Mouse (Mus musculus): ENCODE measurements around the gene Il2rb. TPM values are rescaled to one million over a fixed set of nuclear protein-coding genes. Genes with fewer than 3 reads are reported as not detected.

Gene Il2rb
- polyA plus RNA-seq, 1 experiment from 2014 or later: not detected

DNA sequence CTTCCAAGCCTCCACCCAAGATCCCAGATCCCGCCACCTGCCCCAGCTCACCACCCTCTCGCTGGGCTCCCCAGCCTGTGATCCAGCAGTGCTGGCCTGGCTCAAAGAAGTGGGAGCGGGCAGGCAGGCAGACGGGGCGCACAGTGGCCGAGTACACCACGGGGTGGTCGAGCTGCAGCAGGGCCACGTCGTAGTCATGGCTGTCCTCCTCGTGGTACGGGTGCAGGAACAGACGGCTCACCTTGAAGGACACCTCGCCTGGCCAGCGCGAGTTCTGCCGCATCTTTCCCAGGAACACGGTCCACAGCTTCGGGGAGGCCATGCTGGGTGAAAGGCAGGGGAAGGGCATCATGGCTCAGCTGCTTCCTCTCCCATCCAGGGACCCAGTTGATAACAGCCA lies 52.8 kb downstream of the Il2rb start:
- Histone ChIP-seq H3K27ac (ENCODE audit: low read depth, low read length) (no peak overlapping the region), H3K4me2 (no peak overlapping the region), H3K36me3 (ENCODE audit: control insufficient read depth, insufficient read depth, low read length) (no peaks in the 10 kb centered on the region), H3K9me3 (replicated peaks; ENCODE audit: control insufficient read depth, low read length) (no peaks in the 10 kb centered on the region), H3K9ac (ENCODE audit: low read depth, low read length) (no peak overlapping the region), H3K4me1 (ENCODE audit: control insufficient read depth, insufficient read depth, low read length) (peaks cover 20% of the 10 kb centered on the region), H3K4me3 (ENCODE audit: low read depth, low read length) (no peak overlapping the region), H3K27me3 (ENCODE audit: control insufficient read depth, insufficient read depth, low read length) (peaks cover 4% of the 10 kb centered on the region; the same call in 1 of the 2 replicates)
- no peak for ATAC-seq (replicated peaks; ENCODE audit: insufficient number of reproducible peaks, low FRiP score, low TSS enrichment)
- WGBS (ENCODE audit: insufficient replicate concordance): 81% methylated on average over 19 of the region's 19 CpGs

DNA sequence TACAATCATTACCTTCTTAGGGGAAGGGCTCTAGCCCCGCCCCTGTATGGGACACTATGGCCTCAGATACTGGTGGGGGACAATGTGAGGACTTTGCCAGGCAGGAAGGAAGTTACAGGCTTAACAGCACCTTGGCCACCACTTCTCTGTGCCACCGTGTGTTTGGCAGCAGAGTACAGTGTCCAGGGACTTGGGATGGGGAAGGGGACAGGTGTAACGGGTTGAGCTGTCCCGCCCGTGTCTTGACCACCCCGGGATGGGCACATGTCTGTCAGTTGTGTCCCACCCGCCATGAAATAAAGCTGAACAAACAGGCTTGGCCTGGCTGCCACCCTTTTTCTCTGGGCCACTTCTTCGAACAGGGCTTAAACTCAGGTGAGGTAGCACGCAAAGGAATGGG lies 56.1 kb downstream of the Il2rb start:
- Histone ChIP-seq H3K9ac (ENCODE audit: low read depth, low read length) (no peak overlapping the region), H3K4me2 (no peak overlapping the region), H3K27me3 (ENCODE audit: control insufficient read depth, insufficient read depth, low read length) (peaks cover 10% of the 10 kb centered on the region), H3K36me3 (ENCODE audit: control insufficient read depth, insufficient read depth, low read length) (no peaks in the 10 kb centered on the region), H3K27ac (ENCODE audit: low read depth, low read length) (no peak overlapping the region), H3K4me3 (ENCODE audit: low read depth, low read length) (no peak overlapping the region), H3K4me1 (ENCODE audit: control insufficient read depth, insufficient read depth, low read length) (peaks cover 27% of the 10 kb centered on the region), H3K9me3 (replicated peaks; ENCODE audit: control insufficient read depth, low read length) (no peaks in the 10 kb centered on the region)
- WGBS (ENCODE audit: insufficient replicate concordance): 64% methylated on average over 9 of the region's 9 CpGs
- no peak for ATAC-seq (replicated peaks; ENCODE audit: insufficient number of reproducible peaks, low FRiP score, low TSS enrichment)

DNA sequence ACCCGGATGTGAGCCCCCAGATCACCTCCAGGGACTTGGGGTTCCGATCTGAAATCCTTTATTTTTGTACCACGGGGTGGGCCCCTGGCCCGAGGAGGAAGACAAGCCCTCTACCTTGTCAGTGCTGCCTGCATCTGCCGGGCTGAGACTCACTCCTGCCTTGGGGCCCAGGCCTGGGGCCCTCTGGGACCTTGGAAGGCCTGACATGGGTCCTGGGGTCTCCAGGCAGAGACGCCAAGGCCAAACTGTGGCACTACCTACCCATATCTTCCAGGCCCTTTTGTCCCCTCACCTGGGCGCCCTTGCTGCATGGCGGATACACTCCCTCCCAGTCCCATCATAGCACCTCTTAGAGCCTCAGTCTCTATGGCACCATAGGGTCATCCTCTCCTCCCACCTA lies 56.6 kb downstream of the Il2rb start:
- ATAC-seq (replicated peaks; ENCODE audit: insufficient number of reproducible peaks, low FRiP score, low TSS enrichment): no peak
- Histone ChIP-seq H3K27ac (ENCODE audit: low read depth, low read length) (no peak overlapping the region), H3K9me3 (replicated peaks; ENCODE audit: control insufficient read depth, low read length) (no peaks in the 10 kb centered on the region), H3K27me3 (ENCODE audit: control insufficient read depth, insufficient read depth, low read length) (peaks cover 10% of the 10 kb centered on the region), H3K36me3 (ENCODE audit: control insufficient read depth, insufficient read depth, low read length) (no peaks in the 10 kb centered on the region), H3K4me1 (ENCODE audit: control insufficient read depth, insufficient read depth, low read length) (peaks cover 23% of the 10 kb centered on the region), H3K9ac (ENCODE audit: low read depth, low read length) (no peak overlapping the region), H3K4me3 (ENCODE audit: low read depth, low read length) (no peak overlapping the region), H3K4me2 (no peak overlapping the region)
- WGBS (ENCODE audit: insufficient replicate concordance): 57% methylated on average over 8 of the region's 8 CpGs

DNA sequence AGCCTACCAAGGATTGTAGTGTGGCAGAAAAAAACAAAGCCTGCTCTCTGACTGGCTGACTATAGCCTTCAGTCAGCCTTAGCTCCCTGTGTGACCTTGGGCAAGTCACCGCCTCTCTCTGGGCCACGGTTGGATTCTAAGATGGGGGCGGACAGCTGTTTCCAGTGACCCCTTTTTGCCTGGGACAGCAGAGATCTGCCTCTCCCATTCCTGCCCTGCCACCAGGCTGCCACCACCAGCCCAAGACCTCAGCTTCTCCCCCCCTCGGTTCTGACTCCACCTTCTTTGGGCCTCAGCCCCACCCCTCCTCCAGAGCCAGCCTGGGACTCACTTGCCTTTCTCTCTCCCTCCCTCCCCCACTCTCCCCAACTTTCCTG lies 57.1 kb downstream of the Il2rb start:
- peaks cover 22% of the 10 kb centered on the region for H3K4me1 ChIP-seq (ENCODE audit: control insufficient read depth, insufficient read depth, low read length)
- no peak overlapping the region for H3K9ac ChIP-seq (ENCODE audit: low read depth, low read length)
- peaks cover 6% of the 10 kb centered on the region for H3K27me3 ChIP-seq (ENCODE audit: control insufficient read depth, insufficient read depth, low read length)
- H3K9me3 ChIP-seq (replicated peaks; ENCODE audit: control insufficient read depth, low read length): no peaks in the 10 kb centered on the region
- no peak overlapping the region for H3K4me3 ChIP-seq (ENCODE audit: low read depth, low read length)
- H3K36me3 ChIP-seq (ENCODE audit: control insufficient read depth, insufficient read depth, low read length): no peaks in the 10 kb centered on the region
- no peak for ATAC-seq (replicated peaks; ENCODE audit: insufficient number of reproducible peaks, low FRiP score, low TSS enrichment)
- 48% methylated on average over 4 of the region's 4 CpGs for WGBS (ENCODE audit: insufficient replicate concordance)
- no peak overlapping the region for H3K4me2 ChIP-seq
- no peak overlapping the region; the same call in 1 of the 2 replicates for H3K27ac ChIP-seq (ENCODE audit: low read depth, low read length)

DNA sequence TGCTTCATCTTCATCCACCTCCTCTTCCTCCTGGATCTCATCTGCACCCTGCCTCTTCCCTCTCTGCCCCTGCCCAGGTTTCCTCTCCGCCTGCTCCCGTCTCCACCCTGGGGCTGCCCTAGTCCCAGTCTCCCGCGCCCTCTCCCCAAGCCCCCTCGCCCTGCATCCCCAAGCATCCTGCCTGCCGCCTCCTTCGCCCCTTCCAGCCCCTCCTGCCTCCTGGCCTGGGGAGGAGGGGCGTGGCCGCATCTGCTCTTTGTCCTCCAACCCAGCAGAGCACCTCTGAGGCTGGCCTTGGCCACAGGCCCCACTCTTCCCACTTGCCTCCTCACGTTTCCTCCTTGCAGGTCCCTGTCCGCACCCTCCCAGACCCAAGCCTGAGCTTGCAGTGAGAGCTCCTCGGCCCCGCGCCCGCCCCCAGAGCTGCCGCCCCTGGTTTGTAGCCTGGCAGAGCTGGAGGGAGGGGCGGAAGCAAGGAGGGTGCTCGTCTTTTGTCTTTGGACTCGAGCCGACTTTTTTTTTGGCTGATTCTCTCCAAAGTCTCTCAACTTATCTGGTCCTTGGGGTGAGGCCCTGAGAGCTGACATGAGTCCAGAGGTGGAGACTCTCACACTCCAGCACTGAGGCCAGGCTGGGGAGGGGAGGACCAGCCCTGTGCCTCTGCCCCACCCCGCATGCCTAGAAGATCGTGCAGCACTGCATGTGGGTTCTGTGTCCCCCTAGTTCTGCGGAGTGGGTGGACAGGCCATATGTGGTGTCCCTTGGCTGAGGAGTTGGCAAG lies 57.6 kb downstream of the Il2rb start:
- Histone ChIP-seq H3K9me3 (replicated peaks; ENCODE audit: control insufficient read depth, low read length) (no peaks in the 10 kb centered on the region), H3K36me3 (ENCODE audit: control insufficient read depth, insufficient read depth, low read length) (no peaks in the 10 kb centered on the region), H3K4me2 (peak overlapping the region; percentile 58), H3K27ac (ENCODE audit: low read depth, low read length) (peak overlapping the region; percentile 54), H3K4me1 (ENCODE audit: control insufficient read depth, insufficient read depth, low read length) (peaks cover 22% of the 10 kb centered on the region), H3K27me3 (ENCODE audit: control insufficient read depth, insufficient read depth, low read length) (peaks cover 6% of the 10 kb centered on the region), H3K4me3 (ENCODE audit: low read depth, low read length) (peak overlapping the region; percentile 20), H3K9ac (ENCODE audit: low read depth, low read length) (peak overlapping the region; percentile 50; the same call in 1 of the 2 replicates)
- WGBS (ENCODE audit: insufficient replicate concordance): 21% methylated on average over 23 of the region's 23 CpGs
- no peak; the same call in 1 of the 2 replicates for ATAC-seq (replicated peaks; ENCODE audit: insufficient number of reproducible peaks, low FRiP score, low TSS enrichment)

DNA sequence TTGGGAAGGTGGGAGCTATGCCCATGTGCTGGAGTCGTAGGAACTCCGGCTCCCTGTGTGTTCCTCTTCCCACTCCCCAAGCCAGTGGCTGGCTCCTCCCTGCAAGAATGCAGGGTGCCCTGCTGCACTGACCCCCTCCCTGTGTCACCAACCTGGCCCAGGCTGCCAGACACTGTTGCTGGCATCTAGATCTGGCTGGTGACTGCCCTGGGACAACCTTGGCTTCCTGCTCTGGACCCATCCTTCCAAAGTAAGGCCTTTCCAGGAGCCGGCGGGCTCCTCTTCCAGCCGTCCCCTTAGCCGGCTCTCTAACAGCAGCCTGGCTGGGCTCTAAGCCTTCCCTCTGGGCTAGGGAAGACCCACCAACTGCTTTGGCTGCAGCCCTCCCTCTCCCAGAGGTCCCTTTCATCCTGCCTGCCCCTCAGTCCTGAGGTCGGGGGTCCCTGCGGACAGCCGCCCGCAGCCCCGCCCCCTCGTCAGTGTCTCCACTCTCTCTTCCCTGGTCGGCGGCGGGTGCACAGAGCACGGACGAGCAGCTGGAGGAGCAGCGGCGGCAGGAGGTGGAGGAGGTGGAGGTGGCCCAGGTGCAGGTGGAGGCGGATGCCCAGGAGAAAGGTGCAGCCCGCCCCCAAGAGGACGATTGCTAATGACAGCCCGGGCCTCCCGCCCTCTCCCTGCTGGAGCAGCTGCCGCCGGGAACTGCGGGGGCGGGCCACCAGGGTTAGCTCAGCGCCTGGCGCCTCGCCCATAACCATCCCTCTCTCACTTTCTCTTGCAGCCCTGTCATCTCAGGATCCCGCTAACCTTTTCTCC lies 58.5 kb downstream of the Il2rb start:
- H3K4me2 ChIP-seq: peak overlapping the region; percentile 58

DNA sequence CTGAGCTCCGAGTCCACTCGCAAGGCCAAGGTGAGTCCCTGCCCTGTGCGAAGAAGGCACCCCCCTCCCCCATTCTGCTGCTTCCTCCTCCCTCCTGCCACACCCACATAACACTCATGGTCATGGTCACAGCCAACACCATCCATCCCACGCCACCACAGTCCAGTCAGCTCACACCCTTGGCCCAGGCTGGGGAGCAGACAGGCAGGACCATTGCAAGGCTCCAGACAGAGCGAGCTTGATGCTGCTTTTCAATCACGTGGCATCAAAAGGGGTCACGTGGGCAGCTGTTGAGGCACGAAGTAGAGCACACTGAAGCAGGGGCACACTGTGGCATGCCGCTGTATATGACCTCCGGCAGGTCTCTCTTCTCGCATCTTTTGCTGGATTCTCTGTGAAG lies 59.4 kb downstream of the Il2rb start:
- Histone ChIP-seq H3K9ac (ENCODE audit: low read depth, low read length) (no peak overlapping the region), H3K9me3 (replicated peaks; ENCODE audit: control insufficient read depth, low read length) (no peaks in the 10 kb centered on the region), H3K4me3 (ENCODE audit: low read depth, low read length) (no peak overlapping the region), H3K4me2 (no peak overlapping the region), H3K27me3 (ENCODE audit: control insufficient read depth, insufficient read depth, low read length) (peaks cover 6% of the 10 kb centered on the region), H3K36me3 (ENCODE audit: control insufficient read depth, insufficient read depth, low read length) (no peaks in the 10 kb centered on the region), H3K27ac (ENCODE audit: low read depth, low read length) (no peak overlapping the region), H3K4me1 (ENCODE audit: control insufficient read depth, insufficient read depth, low read length) (peaks cover 22% of the 10 kb centered on the region)
- 78% methylated on average over 11 of the region's 11 CpGs for WGBS (ENCODE audit: insufficient replicate concordance)
- ATAC-seq (replicated peaks; ENCODE audit: insufficient number of reproducible peaks, low FRiP score, low TSS enrichment): no peak

More for the DNA sequence above, 58.5 kb downstream of the Il2rb start:
- Histone ChIP-seq H3K4me3 (ENCODE audit: low read depth, low read length) (peak overlapping the region; percentile 20), H3K9ac (ENCODE audit: low read depth, low read length) (peak overlapping the region; percentile 50), H3K27me3 (ENCODE audit: control insufficient read depth, insufficient read depth, low read length) (peaks cover 6% of the 10 kb centered on the region), H3K36me3 (ENCODE audit: control insufficient read depth, insufficient read depth, low read length) (no peaks in the 10 kb centered on the region), H3K4me1 (ENCODE audit: control insufficient read depth, insufficient read depth, low read length) (peaks cover 22% of the 10 kb centered on the region), H3K27ac (ENCODE audit: low read depth, low read length) (no peak overlapping the region), H3K9me3 (replicated peaks; ENCODE audit: control insufficient read depth, low read length) (no peaks in the 10 kb centered on the region)
- 12% methylated on average over 28 of the region's 32 CpGs for WGBS (ENCODE audit: insufficient replicate concordance)
- ATAC-seq (replicated peaks; ENCODE audit: insufficient number of reproducible peaks, low FRiP score, low TSS enrichment): peak; percentile 23; the same call in 1 of the 2 replicates

DNA sequence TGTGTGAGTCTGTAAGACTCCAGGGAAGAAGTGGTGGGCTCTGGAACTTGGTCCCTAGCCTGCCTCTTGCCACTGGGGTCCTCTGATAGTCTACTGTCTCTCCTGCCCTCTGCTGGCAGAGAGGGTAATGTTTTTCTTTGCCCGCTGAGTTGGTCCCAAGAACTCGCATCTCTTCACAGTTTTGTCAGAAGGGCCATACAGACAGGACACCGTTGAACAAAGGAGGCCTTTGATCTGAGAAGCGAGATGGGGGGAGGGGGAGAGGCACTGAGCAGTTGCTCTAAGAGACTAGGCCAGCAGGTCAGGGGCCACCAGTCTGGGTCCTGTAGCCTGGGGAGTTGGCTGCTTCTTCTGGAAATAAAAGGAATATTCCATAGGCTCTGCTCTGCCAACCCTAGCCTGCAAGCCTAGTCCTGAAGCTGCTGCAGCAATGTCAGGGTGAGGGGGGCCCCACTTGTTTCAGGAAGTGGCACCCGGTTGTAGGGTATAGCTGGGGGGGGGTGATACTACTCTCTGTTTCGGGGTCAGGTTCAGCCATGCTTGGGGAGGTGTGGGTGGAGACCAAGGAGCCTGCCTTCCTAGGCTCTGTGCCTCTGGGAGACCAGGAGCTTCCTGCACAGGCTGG lies 60.1 kb downstream of the Il2rb start:
- WGBS (ENCODE audit: insufficient replicate concordance): 31% methylated on average over 6 of the region's 6 CpGs
- H3K4me3 ChIP-seq (ENCODE audit: low read depth, low read length): no peak overlapping the region
- H3K27ac ChIP-seq (ENCODE audit: low read depth, low read length): no peak overlapping the region
- H3K4me2 ChIP-seq: no peak overlapping the region
- no peak for ATAC-seq (replicated peaks; ENCODE audit: insufficient number of reproducible peaks, low FRiP score, low TSS enrichment)
- H3K27me3 ChIP-seq (ENCODE audit: control insufficient read depth, insufficient read depth, low read length): peaks cover 6% of the 10 kb centered on the region
- H3K9me3 ChIP-seq (replicated peaks; ENCODE audit: control insufficient read depth, low read length): no peaks in the 10 kb centered on the region
- H3K4me1 ChIP-seq (ENCODE audit: control insufficient read depth, insufficient read depth, low read length): peaks cover 22% of the 10 kb centered on the region
- no peak overlapping the region for H3K9ac ChIP-seq (ENCODE audit: low read depth, low read length)
- no peaks in the 10 kb centered on the region for H3K36me3 ChIP-seq (ENCODE audit: control insufficient read depth, insufficient read depth, low read length)
